23 mouse cellular contexts compared by ENCODE assay signal in the genomic region with DNA sequence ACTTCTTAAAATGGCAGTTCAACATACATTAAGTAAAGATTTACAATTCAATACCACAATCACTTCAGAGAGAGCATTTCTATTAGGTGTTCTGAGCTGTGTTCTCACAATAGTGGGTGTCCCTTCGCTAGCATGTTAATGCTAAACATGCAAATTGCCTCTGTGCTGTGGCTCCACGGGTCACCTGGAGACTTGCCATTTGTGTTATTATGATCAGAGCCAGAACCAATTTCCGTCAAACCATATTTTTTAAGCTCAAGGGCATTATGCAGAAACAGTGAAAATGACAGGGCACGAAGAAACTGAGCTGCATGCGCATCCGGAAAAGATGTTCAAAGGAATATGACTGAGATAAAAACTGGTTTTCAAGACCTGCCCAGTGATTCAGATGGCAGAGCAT.
"Had no signal": no experiment of that assay in that cellular context is flagged by ENCODE, and none has a peak within 500 bp of the region (broad histone marks: within the 10 kb centered on the region; RNA-seq: fewer than 3 reads in every experiment).

No protein-coding gene starts in this region.

- DNase-seq: kidney, adult 11 months; kidney, adult 8-10 months; kidney, postnatal 10 days; kidney, postnatal 36 days; layer of hippocampus, postnatal 36 days; liver; lung, adult 18-20 months; lung, postnatal 10 days; lung, postnatal 36 days; right cerebral cortex, postnatal 25 days; spleen, adult 18-20 months; thymus, postnatal 25 days had no signal

- H3K4me1 ChIP-seq: kidney, embryonic 15.5 days; limb, embryonic 10.5 days; limb, embryonic 13.5 days; liver, embryonic 12.5 days; liver, embryonic 15.5 days; lung, embryonic 15.5 days; megakaryocyte, embryonic 14.5 days; midbrain, embryonic 10.5 days; stomach, embryonic 15.5 days had no signal

- H3K27me3 ChIP-seq: kidney, embryonic 15.5 days; limb, embryonic 13.5 days; liver, embryonic 12.5 days; liver, embryonic 15.5 days; lung, embryonic 15.5 days; megakaryocyte, embryonic 14.5 days; stomach, embryonic 15.5 days had no signal

- H3K4me2 ChIP-seq: kidney, embryonic 15.5 days; limb, embryonic 13.5 days; liver, embryonic 12.5 days; liver, embryonic 15.5 days; lung, embryonic 15.5 days; stomach, embryonic 15.5 days had no signal

- ATAC-seq: liver, embryonic 12.5 days; midbrain, embryonic 16.5 days had no signal

- H3K9me3 ChIP-seq: kidney, embryonic 15.5 days; limb, embryonic 10.5 days; limb, embryonic 13.5 days; liver, embryonic 12.5 days; liver, embryonic 15.5 days; lung, embryonic 15.5 days; megakaryocyte, embryonic 14.5 days; midbrain, embryonic 10.5 days; stomach, embryonic 15.5 days had no signal

- H3K9ac ChIP-seq: kidney, embryonic 15.5 days; limb, embryonic 13.5 days; liver, embryonic 12.5 days; liver, embryonic 15.5 days; lung, embryonic 15.5 days; stomach, embryonic 15.5 days had no signal

- H3K4me3 ChIP-seq: kidney, embryonic 15.5 days; left cerebral cortex, adult 2 months; limb, embryonic 10.5 days; limb, embryonic 13.5 days; liver, embryonic 12.5 days; liver, embryonic 15.5 days; lung, embryonic 15.5 days; megakaryocyte, embryonic 14.5 days; midbrain, embryonic 10.5 days; stomach, embryonic 15.5 days had no signal

- H3K27ac ChIP-seq: kidney, embryonic 15.5 days; left cerebral cortex, adult 2 months; limb, embryonic 10.5 days; limb, embryonic 13.5 days; liver, embryonic 12.5 days; liver, embryonic 15.5 days; lung, embryonic 15.5 days; midbrain, embryonic 10.5 days; stomach, embryonic 15.5 days had no signal

- H3K36me3 ChIP-seq: kidney, embryonic 15.5 days; limb, embryonic 10.5 days; limb, embryonic 13.5 days; liver, embryonic 12.5 days; liver, embryonic 15.5 days; lung, embryonic 15.5 days; midbrain, embryonic 10.5 days; stomach, embryonic 15.5 days had no signal
